Mouse (Mus musculus) embryonic stem cell, embryonic (primary cell): ENCODE results near the gene Mamdc2.

Source experiments
- CTCF ChIA-PET, 4 experiments: fragments of 300-600 bp in 2 of 4; fragments of 350-600 bp in 2 of 4; sonication (Branson Sonifier 250); formaldehyde crosslinking; loops; one replicate each; lab custom pipeline; 2022; ENCODE audit warnings: inconsistent platforms in 2 of 4; lab: Charles Lee
- POLR2A ChIA-PET, 4 experiments: fragments of 300-600 bp in 2 of 4; fragments of 350-600 bp in 2 of 4; sonication (Branson Sonifier 250); formaldehyde crosslinking; loops; one replicate each; lab custom pipeline; 2022; ENCODE audit warnings: antibody characterized with exemption in 4 of 4, inconsistent platforms in 1 of 4; lab: Charles Lee

Gene Mamdc2

GRCm38 (mm10) chr19:23379752-23380504, 68.3 kb downstream of the Mamdc2 start:
- ChIA-PET CTCF (interaction anchor here in 1 of 4 experiments (0.9 kb wide), 1 partner anchor 144 kb away, joined by 3 read pairs; no protein-coding TSS in a partner anchor), POLR2A (interaction anchor here in 1 of 4 experiments (1.5 kb wide), 1 partner anchor 141 kb away, joined by 4 read pairs; no protein-coding TSS in a partner anchor)

GRCm38 (mm10) chr19:23376536-23377201, 71.6 kb downstream of the Mamdc2 start:
- ChIA-PET CTCF (interaction anchor here in 1 of 4 experiments (1.1 kb wide), 1 partner anchor 144 kb away, joined by 3 read pairs; no protein-coding TSS in a partner anchor), POLR2A (interaction anchor here in 2 of 4 experiments (0.7 to 1.0 kb wide), 2 partner anchors 16 to 244 kb away, joined by 3 read pairs; no protein-coding TSS in a partner anchor)

- CTCF ChIA-PET, result interaction anchor here in 3 of 4 experiments (0.6 to 2.2 kb wide), 6 partner anchors 46 to 587 kb away, joined by 3 to 19 read pairs (median 4); no protein-coding TSS in a partner anchor
- POLR2A ChIA-PET, result interaction anchor here in 1 of 4 experiments (1.0 kb wide), 1 partner anchor 135 kb away, joined by 4 read pairs; no protein-coding TSS in a partner anchor
Measured at GRCm38 (mm10) chr19:23374941-23375656, 73.1 kb downstream of the Mamdc2 start.

- POLR2A ChIA-PET, result interaction anchor here in 1 of 4 experiments (0.8 kb wide), 1 partner anchor 129 kb away, joined by 3 read pairs; no protein-coding TSS in a partner anchor
Measured at GRCm38 (mm10) chr19:23373728-23374127, 74.5 kb downstream of the Mamdc2 start.

GRCm38 (mm10) chr19:23373287-23373686, 75.0 kb downstream of the Mamdc2 start:
- CTCF ChIA-PET, result interaction anchor here (0.5 to 2.2 kb wide), 21 partner anchors 23 to 1120 kb away, joined by 3 to 19 read pairs (median 3); no protein-coding TSS in a partner anchor
- POLR2A ChIA-PET, result no interaction called here

More at GRCm38 (mm10) chr19:23373728-23374127, 74.5 kb downstream of the Mamdc2 start:
- CTCF ChIA-PET, result interaction anchor here (0.5 to 2.2 kb wide), 23 partner anchors 22 to 1119 kb away, joined by 3 to 19 read pairs (median 3); no protein-coding TSS in a partner anchor

- ChIA-PET CTCF (no interaction called here), POLR2A (interaction anchor here in 1 of 4 experiments (0.5 kb wide), 1 partner anchor 112 kb away, joined by 4 read pairs; no protein-coding TSS in a partner anchor)
Measured at GRCm38 (mm10) chr19:23369275-23369674, 79.0 kb downstream of the Mamdc2 start.

- POLR2A ChIA-PET, result no interaction called here
- CTCF ChIA-PET, result interaction anchor here in 1 of 4 experiments (0.5 kb wide), 1 partner anchor 480 kb away, joined by 3 read pairs; no protein-coding TSS in a partner anchor
Measured at GRCm38 (mm10) chr19:23362006-23362405, 86.2 kb downstream of the Mamdc2 start.

- CTCF ChIA-PET, result interaction anchor here in 1 of 4 experiments (0.7 kb wide), 1 partner anchor 445 kb away, joined by 3 read pairs; no protein-coding TSS in a partner anchor
Measured at GRCm38 (mm10) chr19:23361124-23361523, 87.1 kb downstream of the Mamdc2 start.

GRCm38 (mm10) chr19:23360536-23360935, 87.7 kb downstream of the Mamdc2 start:
- ChIA-PET POLR2A (no interaction called here), CTCF (no interaction called here)

More at GRCm38 (mm10) chr19:23361124-23361523, 87.1 kb downstream of the Mamdc2 start:
- POLR2A ChIA-PET, result no interaction called here

- ChIA-PET CTCF (interaction anchor here in 1 of 4 experiments (0.6 kb wide), 1 partner anchor 33 kb away, joined by 4 read pairs; no protein-coding TSS in a partner anchor), POLR2A (interaction anchor here in 1 of 4 experiments (0.7 kb wide), 1 partner anchor 17 kb away, joined by 3 read pairs; no protein-coding TSS in a partner anchor)
Measured at GRCm38 (mm10) chr19:23357253-23357652, 91.0 kb downstream of the Mamdc2 start.

GRCm38 (mm10) chr19:23354738-23355137, 93.5 kb downstream of the Mamdc2 start:
- POLR2A ChIA-PET, result no interaction called here
- CTCF ChIA-PET, result no interaction called here

GRCm38 (mm10) chr19:23353881-23354401, 94.3 kb downstream of the Mamdc2 start:
- ChIA-PET CTCF (interaction anchor here in 1 of 4 experiments (0.6 kb wide), 1 partner anchor 976 kb away, joined by 3 read pairs; no protein-coding TSS in a partner anchor), POLR2A (no interaction called here)

GRCm38 (mm10) chr19:23353161-23353560, 95.1 kb downstream of the Mamdc2 start:
- CTCF ChIA-PET, result no interaction called here

GRCm38 (mm10) chr19:23351808-23352491, 96.3 kb downstream of the Mamdc2 start:
- CTCF ChIA-PET, result no interaction called here
- POLR2A ChIA-PET, result no interaction called here

More at GRCm38 (mm10) chr19:23353161-23353560, 95.1 kb downstream of the Mamdc2 start:
- POLR2A ChIA-PET, result interaction anchor here in 1 of 4 experiments (0.8 kb wide), 1 partner anchor 11 kb away, joined by 3 read pairs; no protein-coding TSS in a partner anchor

- ChIA-PET CTCF (no interaction called here), POLR2A (interaction anchor here in 1 of 4 experiments (0.7 kb wide), 2 partner anchors 218 to 755 kb away, joined by 3 to 4 read pairs; no protein-coding TSS in a partner anchor)
Measured at GRCm38 (mm10) chr19:23349930-23350329, 98.3 kb downstream of the Mamdc2 start.

- ChIA-PET CTCF (no interaction called here), POLR2A (interaction anchor here in 1 of 4 experiments (1.2 kb wide), 1 partner anchor 10 kb away, joined by 3 read pairs; no protein-coding TSS in a partner anchor)
Measured at GRCm38 (mm10) chr19:23342782-23343181, 105.5 kb downstream of the Mamdc2 start.

GRCm38 (mm10) chr19:23332883-23333282, 115.4 kb downstream of the Mamdc2 start:
- POLR2A ChIA-PET, result no interaction called here
- CTCF ChIA-PET, result no interaction called here
